Mouse (Mus musculus) cerebellum, postnatal 36 days (tissue): ENCODE measurements around the gene Smim9.

ENCODE experiments used
- DNase-seq, 2 experiments: peaks; one replicate each; pipeline ENCODE4 v3.0.0; 2021 to 2022; ENCODE audit warnings: mixed read lengths in 2 of 2

The Smim9 gene

DNA sequence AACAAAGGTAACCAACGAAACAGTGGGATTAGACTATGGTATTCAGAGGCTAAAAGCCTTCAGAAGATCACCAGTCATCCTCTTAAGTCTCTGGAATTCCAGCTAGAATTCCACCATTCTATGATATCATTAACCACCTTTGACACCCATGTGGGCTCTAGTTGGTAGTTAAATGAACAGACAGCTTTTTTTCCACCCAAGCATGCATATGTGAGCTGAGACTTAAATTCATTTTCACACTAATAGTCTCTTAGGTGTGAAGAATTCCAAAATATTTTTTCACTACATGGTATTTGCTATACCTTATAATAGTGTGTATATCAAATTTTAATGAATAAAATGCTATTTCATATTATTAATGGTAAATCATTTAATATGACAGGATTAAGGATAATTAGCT lies at the start of gene Smim9:
Smim9 (minus strand) TSS at position 101 of the 400 bp plus-strand sequence.
- no peak for DNase-seq

DNA sequence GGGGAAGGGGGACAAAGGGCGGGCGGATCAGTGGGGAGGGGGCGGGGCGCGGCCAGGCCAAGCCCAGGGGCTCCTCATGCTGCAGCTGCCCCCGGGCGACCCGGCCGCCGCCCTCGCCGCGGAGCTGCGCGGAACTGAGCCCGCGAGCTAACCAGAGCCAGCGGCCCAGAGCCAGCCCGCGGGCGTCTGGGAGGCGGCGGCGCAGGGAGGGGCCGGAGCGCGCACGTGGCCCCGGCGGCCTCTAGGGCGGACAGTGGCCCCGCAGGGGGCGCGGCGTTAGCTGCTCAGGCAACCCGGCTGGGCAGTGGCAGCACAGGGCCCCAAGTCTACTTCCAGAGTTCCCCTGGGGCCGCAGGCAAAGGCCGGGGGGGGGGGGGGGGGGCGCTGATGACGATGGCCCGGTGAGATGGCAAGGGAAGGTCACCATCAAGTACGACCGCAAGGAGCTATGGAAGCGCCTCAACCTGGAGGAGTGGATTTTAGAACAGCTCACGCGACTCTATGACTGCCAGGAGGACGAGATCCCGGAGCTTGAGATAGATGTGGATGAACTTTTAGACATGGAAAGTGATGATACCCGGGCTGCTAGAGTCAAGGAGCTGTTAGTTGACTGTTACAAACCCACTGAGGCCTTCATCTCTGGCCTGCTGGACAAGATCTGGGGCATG lies 7.9 kb downstream of the Smim9 start:
- DNase-seq, result peak; percentile 17 to 38

DNA sequence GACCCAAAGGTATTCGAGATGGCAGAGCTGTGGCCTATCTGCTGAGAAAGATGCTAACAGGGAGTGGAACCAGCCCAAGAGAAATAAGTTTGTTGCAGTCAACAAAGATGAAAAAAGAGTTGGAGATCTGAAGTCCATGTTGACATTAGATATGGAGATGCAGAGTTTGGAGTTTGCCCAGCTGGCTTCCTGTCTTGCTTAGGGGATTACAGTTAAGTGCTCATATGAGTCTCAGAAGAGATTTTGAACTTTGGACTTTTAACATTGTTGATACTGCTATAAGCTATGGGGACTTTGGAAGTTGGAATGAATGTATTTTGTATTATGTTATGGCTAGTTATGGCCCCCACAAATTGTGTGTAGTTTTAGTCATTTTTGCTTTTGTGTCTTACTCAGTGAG lies 11.3 kb downstream of the Smim9 start:
- no peak for DNase-seq

DNA sequence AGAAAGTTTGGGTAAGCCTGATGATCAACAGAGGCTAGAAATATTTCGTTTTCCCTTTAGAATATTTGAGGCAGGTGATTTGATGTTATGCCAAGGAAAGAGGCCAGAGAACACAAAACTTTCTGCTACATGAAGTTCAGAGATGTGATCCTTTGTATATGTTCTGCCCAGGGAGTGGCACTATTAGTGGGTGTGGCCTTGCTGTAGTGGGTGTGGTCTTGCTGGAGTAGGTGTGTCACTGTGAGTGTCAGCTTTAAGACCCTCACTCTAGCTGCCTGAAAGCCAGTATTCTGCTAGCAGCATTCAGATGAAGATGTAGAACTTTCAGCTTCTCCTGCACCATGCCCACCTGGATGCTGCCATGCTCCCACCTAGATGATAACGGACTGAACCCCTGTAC lies 13.3 kb downstream of the Smim9 start:
- no peak for DNase-seq

DNA sequence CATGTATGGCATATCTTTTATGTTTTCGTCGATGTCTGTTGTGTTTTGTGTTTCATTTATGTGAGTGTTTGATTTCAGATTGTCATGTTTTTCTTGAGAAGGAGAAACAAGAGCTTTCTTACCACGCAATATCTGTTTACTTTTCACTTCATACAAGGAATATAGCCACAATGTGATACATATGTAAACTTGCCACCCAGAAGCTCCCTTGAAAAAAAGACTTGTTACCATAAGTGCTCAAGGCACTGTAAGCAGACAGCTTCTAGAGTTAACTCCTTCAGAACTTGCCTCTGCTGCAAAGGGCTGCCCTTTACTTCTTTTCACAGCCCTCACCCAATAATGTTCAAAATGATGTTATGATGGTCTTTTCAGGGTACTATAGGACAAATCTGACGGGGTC lies 15.2 kb downstream of the Smim9 start:
- no peak for DNase-seq

DNA sequence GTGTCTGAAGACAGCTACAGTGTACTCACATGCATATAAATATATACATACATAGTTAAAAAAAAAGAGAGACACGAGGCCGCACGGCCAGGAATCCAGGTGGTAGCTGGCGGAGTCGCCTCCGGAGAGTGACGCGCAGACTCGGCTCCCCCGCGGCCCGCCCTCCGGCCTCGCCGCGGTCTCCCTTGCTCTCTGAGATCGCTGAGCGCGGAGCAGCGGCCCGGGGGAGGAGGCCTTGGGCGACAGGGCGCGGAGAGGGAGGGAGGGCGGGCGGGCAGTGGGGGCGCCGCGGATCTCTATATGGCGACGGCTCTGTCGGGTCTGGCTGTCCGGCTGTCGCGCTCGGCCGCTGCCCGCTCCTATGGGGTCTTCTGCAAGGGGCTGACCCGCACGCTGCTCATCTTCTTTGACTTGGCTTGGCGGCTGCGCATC lies 20.4 kb downstream of the Smim9 start:
- peak; percentile 3 to 8 for DNase-seq

DNA sequence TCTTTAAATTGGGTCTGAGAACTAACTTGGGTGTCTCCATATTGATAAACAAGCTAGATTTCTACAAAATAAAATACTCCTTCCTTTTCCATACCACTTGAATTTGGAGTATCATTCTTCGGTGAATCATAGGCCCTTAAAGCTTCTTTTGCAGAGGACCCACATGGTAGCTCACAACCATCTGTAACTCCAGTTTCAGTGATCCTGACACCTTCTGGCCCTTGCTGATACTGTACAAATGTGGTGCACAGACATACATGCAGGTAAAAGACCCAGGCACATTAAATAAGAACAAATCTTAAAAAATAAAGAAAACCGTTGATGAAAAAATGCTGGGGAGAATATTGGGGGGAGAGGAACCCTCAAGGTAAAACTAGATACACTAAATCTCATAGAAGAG lies 25.4 kb downstream of the Smim9 start:
- no peak for DNase-seq

DNA sequence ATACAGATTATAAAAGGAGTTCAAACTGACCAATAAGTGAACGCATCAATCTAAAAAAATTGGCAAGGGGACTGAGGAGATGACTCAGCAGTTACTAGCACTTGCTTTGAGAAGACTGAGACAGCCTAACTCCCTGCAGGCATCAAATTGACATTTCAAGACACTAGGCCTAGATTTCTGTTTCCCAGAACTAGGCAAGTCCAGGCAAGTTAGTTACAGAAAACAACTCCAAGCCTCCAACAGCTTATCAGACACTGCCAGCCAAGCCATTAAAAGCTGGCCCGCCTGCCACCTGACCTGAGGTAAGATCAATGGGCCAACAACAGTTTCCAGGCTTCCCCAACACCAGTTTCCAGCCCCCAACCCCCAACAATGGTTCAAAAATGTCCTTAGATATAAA lies 25.8 kb downstream of the Smim9 start:
- DNase-seq, result no peak

DNA sequence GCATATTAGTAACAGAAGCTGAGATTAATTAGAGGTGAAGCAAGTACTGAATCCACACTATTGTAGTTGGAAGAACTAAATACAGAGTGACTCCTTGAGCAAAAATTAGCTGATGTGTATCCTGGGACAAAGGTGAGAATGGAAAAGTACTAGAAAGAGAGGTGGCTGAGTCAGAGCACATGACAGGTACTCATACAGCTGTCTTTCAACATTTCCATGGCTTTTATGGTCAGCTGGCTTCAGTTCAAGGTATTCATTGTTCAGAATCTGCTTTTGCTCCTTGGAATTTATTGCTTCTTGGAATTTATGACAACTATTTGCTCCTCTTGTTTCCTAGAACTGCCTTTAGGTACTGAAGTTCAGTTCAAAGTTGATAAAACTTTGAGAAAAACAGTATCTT lies 26.6 kb downstream of the Smim9 start:
- DNase-seq, result no peak

DNA sequence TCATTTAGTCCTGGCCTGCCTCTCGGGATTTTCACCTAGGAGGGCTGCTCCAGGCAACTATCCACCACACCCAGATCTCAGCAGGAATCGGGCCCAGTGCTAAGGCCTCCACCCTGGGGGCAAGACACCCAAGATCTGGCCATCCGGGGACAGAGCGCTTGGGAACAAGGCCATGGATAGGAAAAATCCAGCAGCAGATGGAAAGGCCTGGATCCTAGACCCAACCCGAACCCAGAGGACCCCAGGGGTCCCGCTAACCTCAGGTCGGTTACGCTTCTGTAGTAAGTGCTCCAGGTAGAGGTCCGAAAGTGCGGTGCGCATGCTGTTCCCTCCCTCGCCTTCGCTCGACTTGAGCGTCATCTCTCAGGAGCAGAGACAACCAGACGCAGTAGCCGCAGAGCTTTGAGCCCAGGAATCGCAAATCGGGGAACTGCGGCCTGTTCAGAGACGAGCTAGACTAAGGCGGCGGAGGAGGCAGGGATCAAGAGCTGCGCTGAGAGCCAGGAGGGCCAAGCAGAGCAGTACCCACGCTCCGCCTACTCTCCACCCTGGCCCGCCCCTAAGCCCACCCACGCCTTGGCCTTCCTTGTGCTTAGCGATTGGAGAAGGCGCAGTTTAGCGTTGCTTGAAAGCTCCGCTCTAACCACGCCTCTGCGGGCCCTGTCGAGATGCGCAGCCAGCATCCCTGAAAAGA lies 33.0 kb downstream of the Smim9 start, which contains the start of gene Mpp1:
Mpp1 (minus strand) TSS at position 550 of the 694 bp plus-strand sequence.
- DNase-seq, result peak; percentile 64 to 71

DNA sequence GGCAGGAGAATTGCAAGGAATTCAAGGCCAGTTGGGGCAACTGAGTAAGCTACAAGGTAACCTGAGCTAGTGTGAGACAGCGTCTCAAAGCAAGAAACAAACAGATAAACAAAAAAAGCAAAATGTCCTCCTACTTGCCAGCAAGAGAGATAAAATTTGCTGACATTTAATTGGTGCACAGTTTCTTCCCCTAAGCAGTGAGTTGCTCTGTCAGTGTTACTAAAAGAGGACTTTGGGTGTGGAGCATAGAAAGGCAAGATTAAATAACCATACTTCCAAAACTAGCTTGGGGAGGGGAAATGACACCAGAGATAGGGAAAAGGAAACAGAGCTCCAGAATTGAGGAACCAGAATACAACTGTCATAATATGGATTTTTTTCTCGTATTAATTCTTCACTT lies 34.1 kb downstream of the Smim9 start:
- DNase-seq, result no peak

DNA sequence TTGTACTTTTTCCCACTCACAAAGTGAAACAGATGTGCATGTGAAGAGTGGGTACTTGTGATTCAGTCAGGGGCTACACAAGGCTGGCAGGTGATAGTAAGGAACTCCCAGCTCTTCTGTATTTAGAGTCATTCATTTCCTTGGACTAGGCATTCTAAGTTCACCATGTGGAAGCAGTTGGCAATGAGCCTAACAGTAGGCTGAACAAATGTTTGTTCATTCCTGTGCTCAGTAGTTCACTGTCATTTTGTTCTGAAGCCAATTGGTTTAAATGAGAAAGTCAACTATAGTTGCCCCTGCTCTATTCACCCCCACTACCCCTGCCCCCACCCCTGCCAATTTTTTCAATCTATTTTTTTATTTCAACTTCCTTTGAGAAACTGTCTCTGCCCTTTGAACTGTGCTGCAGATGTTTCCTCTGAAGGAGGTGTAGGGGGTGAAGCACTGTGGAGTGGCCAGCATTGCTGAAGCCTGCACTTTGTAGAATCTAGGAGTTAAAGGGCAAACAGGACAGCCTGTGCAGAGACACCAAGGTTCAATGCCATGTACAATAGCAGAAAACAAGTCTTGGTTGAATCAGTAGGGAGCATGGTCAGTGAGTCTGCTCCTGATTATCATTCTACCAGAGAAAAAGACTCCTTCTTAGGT lies 35.1 kb downstream of the Smim9 start:
- DNase-seq, result peak; percentile 2 to 24

DNA sequence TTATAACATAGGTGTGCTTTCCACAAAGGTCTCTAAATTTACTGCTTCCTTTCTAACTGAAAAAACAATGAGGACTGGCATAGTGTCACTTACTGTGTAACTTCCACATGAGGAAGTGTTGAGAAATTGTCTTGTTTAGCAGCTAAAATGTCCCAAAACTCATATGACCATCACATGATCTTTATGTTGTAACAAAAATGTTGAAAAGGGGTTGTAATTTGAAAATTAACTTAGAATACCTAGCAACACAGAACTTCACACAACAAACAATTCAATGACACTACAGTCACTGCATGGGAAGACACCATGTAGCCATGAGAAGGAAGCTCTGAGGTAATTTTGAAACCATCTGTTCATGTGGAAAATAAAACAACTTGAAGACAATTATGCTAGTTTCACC lies 36.7 kb downstream of the Smim9 start:
- no peak for DNase-seq

DNA sequence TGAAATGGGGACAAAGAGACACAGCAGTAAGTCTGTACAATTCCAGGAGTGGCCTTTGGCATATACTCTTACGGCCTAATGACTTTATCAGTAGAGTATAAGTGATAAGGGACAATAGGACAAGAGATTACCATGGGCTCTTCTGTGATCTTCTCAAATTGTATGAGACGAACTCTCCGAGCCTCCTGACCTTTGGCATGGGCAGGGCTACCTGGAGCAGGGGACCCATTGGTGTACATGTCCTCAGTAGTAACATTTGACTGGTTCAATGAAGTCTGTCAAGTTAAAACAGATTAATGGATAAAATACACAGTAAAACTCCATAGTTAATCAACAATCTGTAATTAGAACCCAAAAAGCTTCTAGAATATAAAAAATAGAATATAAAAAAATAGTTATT lies 38.0 kb downstream of the Smim9 start:
- no peak for DNase-seq

DNA sequence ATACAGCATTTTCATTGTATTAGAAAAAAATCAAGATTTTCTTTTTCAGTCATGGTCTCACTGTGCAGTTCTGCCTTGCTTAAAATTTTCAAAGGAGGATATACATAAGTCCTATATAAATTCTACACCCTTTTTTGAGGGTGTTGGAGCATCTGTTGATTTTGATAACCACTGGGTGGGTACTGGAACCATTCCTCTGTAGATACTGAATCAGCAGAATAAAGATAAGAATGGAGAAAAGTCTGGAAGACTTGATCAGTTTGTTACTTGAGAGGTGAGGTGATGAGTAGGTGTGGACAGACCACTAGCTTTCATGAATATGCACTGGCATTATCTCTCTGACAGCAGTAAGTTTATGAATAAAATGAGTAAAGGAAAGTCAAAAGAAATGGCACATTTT lies 48.0 kb downstream of the Smim9 start:
- DNase-seq, result no peak

DNA sequence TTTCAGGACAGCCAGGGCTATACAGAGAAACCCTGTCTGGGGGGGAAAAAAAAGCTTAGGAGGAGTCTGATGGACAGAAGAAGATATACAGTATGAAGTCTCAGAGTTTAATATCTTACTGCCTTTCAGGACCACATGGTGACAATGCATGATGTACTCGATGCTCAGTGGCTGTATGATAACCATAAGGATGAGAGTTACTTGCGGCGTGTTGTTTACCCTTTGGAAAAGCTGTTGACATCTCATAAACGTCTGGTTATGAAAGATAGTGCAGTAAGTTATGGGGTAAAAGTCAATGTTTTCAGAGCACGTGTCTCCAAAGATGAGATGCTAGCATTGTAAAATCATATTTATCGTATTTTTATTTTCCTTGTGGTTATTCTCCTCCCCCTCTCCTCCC lies 61.3 kb downstream of the Smim9 start:
- DNase-seq, result no peak

DNA sequence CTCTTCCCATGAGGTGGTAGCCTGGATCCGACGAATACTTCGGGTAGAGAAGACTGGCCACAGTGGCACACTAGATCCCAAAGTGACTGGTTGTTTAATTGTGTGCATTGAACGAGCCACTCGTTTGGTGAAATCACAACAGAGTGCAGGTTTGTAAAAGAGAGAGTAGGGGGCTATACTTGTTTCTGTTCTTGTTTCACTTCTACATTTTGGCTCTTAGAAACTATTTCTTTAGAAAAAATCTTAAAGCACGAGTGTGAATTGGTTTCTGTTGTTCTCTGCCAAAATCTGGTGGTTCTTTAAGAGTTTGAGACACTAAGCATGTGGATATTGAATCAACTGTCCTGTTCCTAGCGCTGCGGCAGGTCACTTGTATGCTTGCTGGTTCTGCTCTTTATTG lies 64.8 kb downstream of the Smim9 start:
- no peak for DNase-seq

DNA sequence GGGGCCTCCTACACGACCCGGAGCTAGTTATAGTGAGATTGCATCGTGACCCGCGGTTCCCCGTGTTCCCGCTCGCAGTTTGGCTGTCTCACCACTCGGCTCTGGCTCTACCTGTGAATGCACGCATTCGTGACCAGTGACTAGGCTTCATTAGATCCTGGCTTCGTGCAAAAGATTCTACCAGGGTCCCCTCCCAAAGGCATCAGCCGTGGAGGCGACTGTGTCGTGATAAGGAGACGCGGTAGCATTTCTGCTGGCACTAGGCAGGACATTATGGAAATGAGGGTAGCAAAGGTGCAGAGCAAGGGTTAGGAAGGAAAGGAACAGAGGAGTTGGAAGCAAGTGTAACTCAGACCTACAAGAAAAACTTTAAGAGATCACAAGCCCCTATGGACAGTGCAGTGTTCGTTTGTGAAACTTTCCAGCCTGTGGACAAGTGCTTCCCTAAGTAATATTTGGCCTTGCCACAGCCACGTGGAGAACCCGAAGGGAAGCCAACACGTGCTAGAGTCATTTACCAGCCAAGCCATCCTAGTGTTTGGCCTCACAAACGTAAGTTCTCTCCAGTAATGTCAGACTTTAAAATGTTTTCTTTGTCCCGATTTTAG lies 67.3 kb downstream of the Smim9 start:
- DNase-seq, result no peak
